Mouse (Mus musculus): ENCODE data around the gene Lingo1. TPM values are rescaled to one million over a fixed set of nuclear protein-coding genes. Genes with fewer than 3 reads are reported as not detected.

Gene Lingo1
- polyA plus RNA-seq, 1 experiment: 0.72 TPM

- no peak for DNase-seq (ENCODE audit: low read depth, low spot score)
- WGBS: 51% methylated on average over 5 of the region's 5 CpGs
These were observed 152.8 kb downstream of the Lingo1 start for GRCm38 (mm10) chr9:56643474-56643873.

GRCm38 (mm10) chr9:56638226-56638905 is 157.9 kb downstream of the Lingo1 start:
- 63% methylated on average over 8 of the region's 8 CpGs for WGBS
- no peak for DNase-seq (ENCODE audit: low read depth, low spot score)

GRCm38 (mm10) chr9:56637403-56637857 is 158.8 kb downstream of the Lingo1 start:
- WGBS: 6% methylated on average over 29 of the region's 29 CpGs
- no peak for DNase-seq (ENCODE audit: low read depth, low spot score)

GRCm38 (mm10) chr9:56636766-56637402 is 159.4 kb downstream of the Lingo1 start:
- DNase-seq (ENCODE audit: low read depth, low spot score): no peak
- 47% methylated on average over 11 of the region's 11 CpGs for whole genome bisulfite sequencing

GRCm38 (mm10) chr9:56636214-56636613 is 160.1 kb downstream of the Lingo1 start:
- DNase-seq (ENCODE audit: low read depth, low spot score): peak; percentile 57
- WGBS: under 1% methylated on average over 10 of the region's 10 CpGs

- WGBS: under 1% methylated on average over 60 of the region's 68 CpGs
- no peak for DNase-seq (ENCODE audit: low read depth, low spot score)
These were observed 160.7 kb downstream of the Lingo1 start for GRCm38 (mm10) chr9:56635498-56636121.

- under 1% methylated on average over 40 of the region's 40 CpGs for WGBS
- DNase-seq (ENCODE audit: low read depth, low spot score): no peak
These were observed 161.2 kb downstream of the Lingo1 start for GRCm38 (mm10) chr9:56635121-56635497.

GRCm38 (mm10) chr9:56634406-56635120 is 161.7 kb downstream of the Lingo1 start:
- DNase-seq (ENCODE audit: low read depth, low spot score): no peak

GRCm38 (mm10) chr9:56633449-56634225 is 162.6 kb downstream of the Lingo1 start:
- no peak for DNase-seq (ENCODE audit: low read depth, low spot score)
- WGBS: 47% methylated on average over 13 of the region's 13 CpGs

More at GRCm38 (mm10) chr9:56634406-56635120, 161.7 kb downstream of the Lingo1 start:
- 3% methylated on average over 25 of the region's 25 CpGs for WGBS

- no peak for DNase-seq (ENCODE audit: low read depth, low spot score)
- 39% methylated on average over 4 of the region's 4 CpGs for WGBS
These were observed 165.3 kb downstream of the Lingo1 start for GRCm38 (mm10) chr9:56630945-56631344.

GRCm38 (mm10) chr9:56629674-56630397 is 166.4 kb downstream of the Lingo1 start:
- 76% methylated on average over 5 of the region's 5 CpGs for WGBS
- no peak for DNase-seq (ENCODE audit: low read depth, low spot score)

GRCm38 (mm10) chr9:56627295-56627694 is 169.0 kb downstream of the Lingo1 start:
- DNase-seq (ENCODE audit: low read depth, low spot score): no peak
- 60% methylated on average over 4 of the region's 4 CpGs for WGBS

- DNase-seq (ENCODE audit: low read depth, low spot score): no peak
- WGBS: 40% methylated on average over 2 of the region's 2 CpGs
These were observed 171.3 kb downstream of the Lingo1 start for GRCm38 (mm10) chr9:56624923-56625322.

- WGBS: 79% methylated on average over 11 of the region's 11 CpGs
- no peak for DNase-seq (ENCODE audit: low read depth, low spot score)
These were observed 172.9 kb downstream of the Lingo1 start for GRCm38 (mm10) chr9:56623361-56623760.

- WGBS: 55% methylated on average over 7 of the region's 7 CpGs
- DNase-seq (ENCODE audit: low read depth, low spot score): no peak
These were observed 173.5 kb downstream of the Lingo1 start for GRCm38 (mm10) chr9:56622761-56623160.

GRCm38 (mm10) chr9:56620512-56621371 is 175.5 kb downstream of the Lingo1 start:
- DNase-seq (ENCODE audit: low read depth, low spot score): no peak
- 35% methylated on average over 42 of the region's 42 CpGs for WGBS

GRCm38 (mm10) chr9:56619715-56620114 is 176.6 kb downstream of the Lingo1 start:
- 74% methylated on average over 23 of the region's 23 CpGs for WGBS
- no peak for DNase-seq (ENCODE audit: low read depth, low spot score)

GRCm38 (mm10) chr9:56618660-56619059 is 177.6 kb downstream of the Lingo1 start:
- no peak for DNase-seq (ENCODE audit: low read depth, low spot score)
- 72% methylated on average over 4 of the region's 4 CpGs for WGBS
